Mouse (Mus musculus): Measurements from ENCODE around the gene Dhtkd1.
"Not testable (repeated sequence)": the region's sequence is repeated elsewhere in the genome, so short reads cannot be mapped to it uniquely, and the experiment has no call there.

The Dhtkd1 gene

DNA sequence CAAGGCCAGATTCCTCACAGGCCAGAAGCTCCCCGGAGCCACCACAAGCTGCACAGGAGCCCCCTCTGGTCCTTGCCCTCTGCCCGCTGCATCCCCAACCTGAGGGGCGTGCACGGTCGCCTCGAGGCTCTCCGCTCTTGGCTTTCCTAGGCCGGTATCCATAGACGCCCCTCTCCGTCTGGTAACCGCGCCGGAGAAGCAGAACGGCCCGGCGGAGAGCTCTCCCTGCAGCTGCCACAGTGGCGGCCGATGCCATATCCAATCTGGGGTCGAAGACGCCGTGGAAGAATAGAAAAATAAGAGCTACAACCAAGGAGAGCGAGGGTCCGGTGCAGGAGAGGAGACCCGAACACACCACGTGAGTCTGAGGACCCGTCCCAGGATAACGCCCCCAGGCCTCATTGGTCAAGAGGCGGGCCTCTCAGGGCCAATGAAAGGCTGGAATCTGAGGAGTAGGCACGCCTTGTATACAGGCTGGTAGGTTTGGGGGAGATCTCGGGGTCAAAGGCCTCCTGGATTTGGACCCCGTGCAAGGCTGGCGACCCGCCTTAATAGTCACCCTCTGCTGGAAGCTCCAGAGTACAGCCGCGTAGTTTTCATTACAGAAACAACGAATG is at the start of gene Dhtkd1:
Gene Dhtkd1, minus strand, starts transcription at position 377 of the 617 bp plus-strand sequence.
- peak; percentile 65 to 75 for DNase-seq

DNA sequence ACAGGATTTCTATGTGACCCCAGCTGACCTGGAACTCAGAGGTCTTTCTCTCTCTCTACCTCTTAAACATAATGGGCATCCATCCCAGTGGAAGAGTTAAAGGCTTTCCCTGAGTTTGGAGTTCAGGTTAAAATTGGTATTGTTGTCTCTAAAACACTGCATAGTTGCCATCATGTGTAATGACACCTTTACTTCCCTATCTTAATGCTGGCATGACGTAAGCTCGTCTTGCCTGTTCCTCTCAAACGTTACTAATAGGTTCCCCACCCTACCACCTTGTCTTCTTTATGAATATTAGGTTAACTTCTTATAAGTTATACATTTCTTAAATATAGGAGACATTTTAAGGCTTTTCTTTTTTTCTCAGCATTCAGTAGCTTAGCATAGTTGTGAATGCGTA is 34.9 kb upstream of the Dhtkd1 start:
- no peak for DNase-seq

DNA sequence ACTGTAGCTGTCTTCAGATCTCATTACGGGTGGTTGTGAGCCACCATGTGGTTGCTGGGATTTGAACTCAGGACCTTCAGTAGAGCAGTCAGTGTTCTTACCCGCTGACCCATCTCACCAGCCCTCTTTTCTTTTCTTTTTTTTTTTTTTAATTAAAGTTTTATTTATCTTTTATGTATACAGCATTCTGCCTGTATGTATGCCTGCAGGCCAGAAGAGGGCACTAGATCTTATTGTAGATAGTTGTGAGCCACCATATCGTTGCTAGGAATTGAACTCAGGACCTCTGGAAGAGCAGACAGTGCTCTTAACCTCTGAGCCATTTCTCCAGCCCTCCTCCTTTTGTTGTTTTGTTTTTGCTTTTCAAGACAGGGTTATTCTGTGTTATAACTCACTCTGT is 28.0 kb upstream of the Dhtkd1 start:
- not testable (repeated sequence) for DNase-seq

DNA sequence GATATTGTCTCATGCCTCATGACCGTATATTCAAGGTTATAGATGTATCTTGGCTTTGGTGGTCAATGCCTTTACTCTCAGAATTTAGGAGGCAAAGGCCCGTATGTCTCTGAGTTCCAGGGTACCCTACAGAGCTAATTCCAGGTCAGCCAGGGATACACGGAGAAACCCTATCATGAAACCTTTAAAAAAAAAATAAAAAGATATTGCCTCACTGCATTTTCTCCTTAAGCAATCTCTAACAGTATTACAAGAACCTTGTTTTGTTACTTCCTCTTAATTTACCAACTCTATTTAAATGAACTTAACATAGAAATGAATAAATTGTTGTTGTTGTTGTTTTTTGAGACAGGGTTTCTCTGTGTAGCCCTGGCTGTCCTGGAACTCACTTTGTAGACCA is 23.4 kb upstream of the Dhtkd1 start:
- DNase-seq = no peak

DNA sequence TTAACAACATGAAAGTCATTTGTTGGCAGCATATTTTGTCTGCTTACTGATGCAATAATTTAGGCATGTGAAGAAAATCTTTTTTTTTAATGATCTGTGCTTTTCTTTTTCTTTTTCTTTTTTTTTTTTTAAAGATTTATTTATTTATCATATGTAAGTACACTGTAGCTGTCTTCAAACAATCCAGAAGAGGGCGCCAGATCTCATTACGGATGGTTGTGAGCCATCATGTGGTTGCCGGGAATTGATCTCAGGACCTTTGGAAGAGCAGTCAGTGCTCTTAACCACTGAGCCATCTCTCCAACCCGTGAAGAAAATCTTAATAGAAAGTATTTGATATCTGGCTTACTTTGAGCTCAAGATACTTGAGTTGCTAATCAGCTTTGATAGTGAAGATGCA is 21.1 kb upstream of the Dhtkd1 start:
- DNase-seq = not testable (repeated sequence)

DNA sequence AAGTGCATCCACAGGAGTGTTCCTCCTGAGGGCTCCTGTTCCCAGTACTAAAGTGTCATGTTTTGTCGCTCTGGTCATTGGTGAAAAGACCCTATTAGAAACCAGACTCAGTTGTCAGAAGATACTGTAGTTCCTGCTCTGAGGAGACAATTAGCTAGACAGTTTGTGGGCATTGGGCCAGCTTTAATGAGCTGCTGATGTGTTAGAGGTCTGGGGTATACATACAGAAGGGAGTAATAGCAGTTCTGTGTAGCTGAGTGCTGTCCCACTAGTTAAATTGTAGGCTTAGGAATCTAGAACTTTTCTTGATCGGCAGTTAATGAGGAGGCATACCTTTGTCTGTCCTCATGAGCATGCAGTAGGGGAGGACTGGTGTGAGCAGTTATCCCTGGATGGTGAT is 19.7 kb upstream of the Dhtkd1 start:
- DNase-seq = no peak

DNA sequence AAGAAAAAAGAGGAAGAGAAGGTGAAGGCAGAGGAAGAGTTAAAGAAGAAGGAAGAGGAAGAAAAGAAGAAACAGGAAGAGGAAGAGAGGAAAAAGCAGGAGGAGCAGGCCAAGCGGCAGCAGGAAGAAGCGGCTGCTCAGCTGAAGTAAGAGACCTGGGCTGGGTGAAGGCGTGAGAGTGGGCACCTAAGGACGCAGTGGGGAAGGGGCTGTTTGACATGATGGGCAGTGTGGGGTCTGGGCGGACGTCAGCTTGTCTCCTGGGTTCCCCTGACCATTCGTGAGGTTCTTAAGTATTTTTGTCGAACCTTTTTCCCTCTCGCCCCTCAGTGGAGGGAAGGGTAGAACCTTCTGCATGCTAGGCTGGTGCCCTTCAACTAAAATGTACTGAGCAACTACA is 15.1 kb upstream of the Dhtkd1 start:
- peak; percentile 17 to 25 for DNase-seq

DNA sequence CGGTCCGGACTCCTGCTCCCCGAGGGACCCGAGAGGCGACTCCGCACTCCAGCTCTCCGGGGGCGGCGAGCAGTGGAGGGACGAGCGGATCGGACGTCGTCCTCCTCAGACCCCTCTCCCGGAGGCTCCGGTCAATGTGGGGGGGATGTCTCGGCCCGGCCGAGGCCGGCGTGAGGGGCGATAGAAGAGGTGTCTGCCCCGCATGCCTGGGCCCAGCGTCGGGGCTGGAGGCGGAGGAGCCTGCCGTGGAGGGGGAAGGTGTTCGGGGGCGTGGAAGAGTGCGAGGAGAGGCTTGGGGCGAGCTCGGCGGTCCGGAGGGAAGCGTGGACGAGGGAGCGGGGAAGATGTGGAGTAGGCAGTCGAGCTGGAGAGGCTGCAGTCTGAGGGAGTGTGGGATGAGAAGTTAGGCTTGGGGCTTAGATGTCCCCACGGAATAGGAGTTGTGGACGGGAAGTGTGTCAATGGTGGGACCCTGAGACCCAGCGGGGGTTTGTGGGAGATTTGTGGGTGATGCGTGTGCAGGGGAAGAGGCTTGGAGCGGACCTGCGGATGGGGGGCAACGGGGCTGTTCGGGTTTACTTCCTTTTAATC is 9.1 kb upstream of the Dhtkd1 start:
- DNase-seq = no peak

DNA sequence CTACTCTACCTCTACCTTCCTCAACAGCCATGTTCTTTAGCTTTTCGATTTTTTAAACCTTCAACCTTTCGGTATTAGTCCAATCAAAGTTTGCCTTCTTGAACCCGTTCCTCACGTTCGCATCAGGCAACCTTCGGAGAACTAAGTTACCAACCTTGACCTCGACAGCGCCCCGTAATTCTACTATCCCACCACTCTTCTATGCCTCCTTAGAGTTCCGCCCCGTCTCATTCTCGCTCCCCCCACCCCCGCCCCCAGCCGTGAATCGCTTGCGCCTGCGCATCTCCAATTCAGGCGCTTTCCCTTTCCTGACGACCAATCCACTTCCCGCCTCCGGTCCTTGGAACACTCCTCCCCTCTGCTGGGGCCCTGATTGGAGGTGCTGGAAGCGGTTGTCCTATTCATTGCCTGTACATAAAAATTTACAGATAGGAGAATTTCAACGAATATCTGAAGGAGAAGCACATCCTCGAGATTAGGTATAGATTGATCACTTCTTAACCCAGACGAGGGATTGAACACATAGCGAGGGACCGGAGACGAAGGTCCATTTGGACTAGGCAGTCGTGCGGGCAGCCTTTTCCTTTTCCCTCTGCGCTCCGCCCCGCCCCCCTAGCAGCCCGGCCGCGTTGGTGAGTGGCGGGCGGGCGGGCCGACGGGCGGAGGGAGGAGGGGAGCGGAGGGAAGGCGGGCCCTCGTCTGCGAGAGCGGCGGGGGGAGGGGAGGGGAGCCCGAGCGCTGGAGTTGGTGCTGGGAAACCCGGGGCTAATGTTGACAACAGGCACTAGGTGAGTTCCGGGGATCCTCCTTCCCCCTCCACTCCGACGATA is 8.4 kb upstream of the Dhtkd1 start, which contains the start of gene Upf2:
Gene Upf2, plus strand, starts transcription at position 704 of the 830 bp plus-strand sequence.
- peak; percentile 95 to 96 for DNase-seq

DNA sequence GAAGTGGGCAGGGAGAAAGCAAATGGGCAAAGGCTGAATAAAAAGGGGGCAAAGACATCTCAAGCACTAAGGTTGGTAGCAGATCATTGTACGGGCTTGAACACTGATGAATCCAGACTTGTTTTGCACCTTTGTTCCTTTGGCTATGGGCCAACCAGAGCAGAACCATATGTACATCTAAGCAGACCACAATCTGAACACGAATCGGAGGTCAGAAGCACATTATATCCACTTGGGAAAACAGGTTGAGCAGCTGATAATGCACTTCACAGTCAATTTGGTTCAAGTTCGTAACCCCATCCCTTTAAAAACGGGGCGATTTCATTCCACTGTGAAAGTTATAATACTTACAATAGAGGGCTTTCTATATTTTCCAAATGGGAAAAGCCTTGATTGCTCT is 7.7 kb upstream of the Dhtkd1 start:
- DNase-seq = peak; percentile 50 to 52

DNA sequence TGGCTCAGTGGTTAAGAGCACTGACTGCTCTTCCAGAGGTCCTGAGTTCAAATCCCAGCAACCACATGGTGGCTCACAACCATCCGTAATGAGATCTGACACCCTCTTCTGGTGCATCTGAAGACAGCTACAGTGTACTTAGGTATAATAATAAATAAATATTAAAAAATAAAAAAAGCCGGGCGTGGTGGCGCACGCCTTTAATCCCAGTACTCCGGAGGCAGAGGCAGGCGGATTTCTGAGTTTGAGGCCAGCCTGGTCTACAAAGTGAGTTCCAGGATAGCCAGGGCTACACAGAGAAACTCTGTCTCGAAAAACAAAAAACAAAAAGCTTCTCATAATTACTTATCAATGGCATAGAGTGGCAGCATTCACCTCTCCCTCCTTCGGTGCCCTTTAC is 7.2 kb upstream of the Dhtkd1 start:
- DNase-seq = peak in 1 of 2 experiments; percentile 10

DNA sequence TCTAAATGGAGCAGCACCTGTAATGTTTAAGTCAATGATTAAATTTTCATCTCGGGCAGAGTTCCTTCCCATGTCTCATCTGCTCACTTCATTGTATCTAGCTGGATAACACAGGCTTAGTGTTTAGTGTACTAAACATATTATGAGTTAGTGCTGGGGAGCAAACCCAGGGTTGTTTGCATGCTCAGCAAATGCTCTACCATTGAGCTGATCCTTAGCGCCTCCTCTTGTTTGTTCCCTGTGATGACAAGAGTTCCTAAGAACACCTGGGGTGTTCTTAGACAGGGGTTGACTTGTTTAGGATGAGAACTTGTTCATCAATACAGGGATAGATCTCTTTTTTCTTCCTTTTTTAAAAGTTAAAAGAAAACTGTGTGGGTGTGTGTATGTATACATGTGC is 6.4 kb upstream of the Dhtkd1 start:
- DNase-seq = no peak

DNA sequence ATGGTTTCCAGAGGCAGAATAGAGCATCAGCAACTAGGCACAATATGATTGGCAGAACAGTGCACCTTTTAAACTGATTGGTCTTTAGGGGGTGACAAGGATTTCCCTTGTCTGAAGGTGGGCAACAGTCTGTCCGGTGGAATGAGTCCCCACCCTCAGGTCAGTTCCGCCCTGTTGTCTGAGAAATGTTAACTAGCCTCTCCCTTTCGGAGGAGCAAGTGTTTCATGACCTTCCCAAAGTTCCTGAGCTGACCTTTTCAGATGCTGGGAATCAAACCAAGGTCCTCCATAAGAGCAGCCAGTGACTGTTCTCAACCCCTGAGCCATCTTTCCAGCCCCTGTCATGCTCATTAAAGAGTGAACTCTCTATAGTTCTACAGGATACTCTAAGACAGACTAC is 4.3 kb upstream of the Dhtkd1 start:
- DNase-seq = no peak

DNA sequence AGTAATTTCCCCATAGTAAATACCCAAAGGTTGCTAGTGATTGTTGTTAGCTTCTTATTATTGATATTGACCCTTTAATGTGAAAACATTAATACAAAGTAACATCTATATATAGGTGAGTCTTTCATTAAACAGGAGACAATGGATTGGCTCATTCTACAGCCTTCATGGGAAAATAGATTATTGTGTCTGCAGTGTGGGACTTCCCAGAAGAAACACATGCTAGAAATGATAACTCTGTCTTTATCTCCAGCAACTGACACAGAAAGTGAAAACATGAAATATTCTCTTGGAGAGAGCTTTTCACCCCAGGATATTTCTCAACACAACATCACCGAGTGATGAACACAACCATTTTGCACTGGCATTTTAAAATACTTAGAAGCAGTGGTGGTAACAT is 3.0 kb upstream of the Dhtkd1 start:
- no peak for DNase-seq

DNA sequence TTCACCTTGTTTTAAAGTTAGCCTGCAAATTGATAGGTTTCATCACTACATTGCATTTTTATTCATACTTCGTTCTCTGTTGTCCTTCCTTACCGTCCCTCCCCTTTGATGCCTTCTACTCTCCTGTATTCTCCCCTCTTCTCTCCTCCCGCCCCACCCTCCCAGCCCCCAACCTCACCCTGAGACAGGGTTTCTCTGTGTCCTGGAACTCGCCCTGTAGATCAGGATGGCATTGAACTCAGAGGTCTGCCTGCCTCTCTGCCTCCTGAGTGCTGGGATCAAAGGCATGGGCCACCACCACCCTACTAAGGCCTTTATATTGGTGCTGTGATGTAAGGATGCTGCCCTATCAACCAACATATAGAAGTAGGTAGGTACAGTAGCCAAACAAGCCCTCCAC is 479 bp upstream of the Dhtkd1 start:
- no peak for DNase-seq

DNA sequence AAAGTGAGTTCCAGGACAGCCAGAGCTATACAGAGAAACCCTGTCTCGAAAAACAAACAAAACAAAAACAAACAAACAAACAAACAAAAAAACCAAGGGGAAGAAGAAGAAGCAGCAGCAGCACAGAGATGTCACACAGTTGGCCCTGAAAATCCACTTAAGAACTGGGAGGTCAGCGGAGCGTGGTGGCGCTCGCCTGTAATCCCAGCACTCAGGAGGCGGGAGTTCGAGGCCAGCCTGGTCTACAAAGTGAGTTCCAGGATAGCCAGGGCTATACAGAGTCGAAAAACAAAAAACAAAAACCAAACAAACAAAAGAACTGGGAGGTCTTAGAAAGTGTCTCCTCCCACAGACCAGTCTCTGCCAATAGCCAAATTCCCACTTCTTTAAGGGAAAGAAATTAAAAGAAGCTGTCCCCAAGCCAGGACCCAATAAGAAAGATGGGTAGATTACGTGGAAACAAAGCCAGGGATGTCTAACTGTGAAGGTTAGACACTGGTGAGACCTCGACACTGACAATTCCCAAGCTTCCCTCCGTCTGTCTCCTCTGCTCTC is 654 bp downstream of the Dhtkd1 start:
- DNase-seq = peak in 1 of 2 experiments; percentile 15

DNA sequence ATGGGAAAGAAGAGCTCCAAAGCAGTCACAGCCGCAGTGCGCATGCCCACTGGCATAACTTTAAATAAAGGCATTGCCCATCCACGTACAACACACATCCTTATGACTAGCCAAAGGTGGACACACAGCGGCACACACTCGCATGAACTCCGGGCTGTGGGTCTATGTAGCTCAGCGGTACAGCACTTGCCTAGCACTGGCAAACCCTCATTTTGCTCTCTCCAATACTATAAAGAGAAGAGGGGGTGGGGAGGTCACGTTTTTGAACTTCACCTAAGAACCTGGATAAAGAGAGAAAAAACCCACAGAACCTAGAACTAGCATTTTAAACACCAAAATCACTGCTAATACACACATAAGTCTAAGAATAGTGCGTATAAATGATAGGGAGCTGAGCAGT is 1.7 kb downstream of the Dhtkd1 start:
- no peak for DNase-seq

DNA sequence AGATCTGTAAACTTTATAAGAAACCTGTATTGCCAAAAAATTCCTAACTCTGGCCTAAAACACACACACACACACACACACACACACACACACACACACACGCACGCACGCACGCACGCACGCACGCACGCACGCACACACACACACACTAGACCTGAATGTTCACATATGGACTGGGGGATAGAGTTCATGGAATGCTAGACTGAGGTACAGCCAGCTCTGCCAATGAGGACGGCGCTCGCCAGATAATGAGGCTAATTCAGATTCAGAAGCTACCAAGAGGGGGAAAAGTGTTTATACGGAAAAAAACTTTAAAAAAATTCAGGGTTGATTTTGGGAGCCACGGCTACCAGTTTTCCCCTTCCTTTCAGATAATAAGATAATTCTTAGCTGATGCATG is 2.7 kb downstream of the Dhtkd1 start:
- DNase-seq = no peak

DNA sequence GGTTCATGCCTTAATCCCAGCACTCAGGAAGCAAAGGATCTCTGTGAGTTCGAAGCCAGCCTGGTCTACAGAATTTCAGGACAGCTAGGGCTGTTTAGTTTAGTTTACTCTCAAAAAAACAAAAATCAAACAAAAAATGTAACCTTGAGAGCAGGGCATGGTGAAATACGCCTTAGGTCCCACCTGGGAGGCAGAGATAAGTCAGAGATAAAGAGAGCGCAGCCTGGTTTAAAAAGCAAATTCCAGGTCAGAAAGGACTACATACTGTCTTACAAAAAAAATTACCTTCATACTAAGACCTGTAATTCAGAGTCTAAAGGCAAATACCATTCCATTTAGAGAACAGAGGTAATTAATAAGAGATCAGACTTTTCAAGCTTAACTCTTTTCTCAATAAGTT is 3.3 kb downstream of the Dhtkd1 start:
- DNase-seq = no peak

DNA sequence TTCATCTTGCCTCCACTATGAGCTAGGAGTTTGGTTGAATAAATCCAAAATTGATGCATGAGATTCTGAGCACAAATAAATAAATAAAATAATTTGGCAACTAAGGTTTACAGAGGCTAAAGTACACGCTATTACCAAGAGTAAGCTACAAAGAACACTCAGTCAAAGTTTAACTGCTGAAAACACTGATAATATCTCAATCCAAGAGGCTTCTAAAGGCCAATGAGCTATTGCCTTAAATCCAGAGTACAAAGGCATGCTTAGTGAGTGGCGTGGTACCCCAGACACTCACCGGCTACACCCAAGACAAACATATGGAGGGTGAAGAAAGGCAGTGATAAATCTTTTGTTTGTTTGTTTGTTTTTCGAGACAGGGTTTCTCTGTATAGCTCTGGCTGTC is 6.0 kb downstream of the Dhtkd1 start:
- no peak for DNase-seq

DNA sequence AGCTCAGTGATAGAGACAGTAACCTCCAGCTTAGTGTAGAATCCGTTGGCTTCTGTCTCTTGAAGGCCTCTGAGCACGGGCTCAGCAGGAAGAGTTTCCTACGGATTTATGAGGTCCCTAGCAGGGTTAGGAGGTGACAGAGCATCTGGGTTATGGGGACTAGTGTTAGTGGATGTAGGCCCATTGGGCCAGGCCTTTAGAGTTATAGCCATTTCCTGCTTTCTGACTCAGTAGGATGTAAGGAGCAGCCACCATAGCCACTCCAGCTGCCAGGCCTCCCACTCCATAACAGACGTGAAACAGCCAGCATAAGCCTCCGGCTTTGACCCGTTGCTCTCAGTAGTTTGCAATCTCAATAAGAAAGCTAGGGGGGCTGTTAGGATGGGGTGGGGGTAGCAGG is 6.5 kb downstream of the Dhtkd1 start:
- DNase-seq = no peak

DNA sequence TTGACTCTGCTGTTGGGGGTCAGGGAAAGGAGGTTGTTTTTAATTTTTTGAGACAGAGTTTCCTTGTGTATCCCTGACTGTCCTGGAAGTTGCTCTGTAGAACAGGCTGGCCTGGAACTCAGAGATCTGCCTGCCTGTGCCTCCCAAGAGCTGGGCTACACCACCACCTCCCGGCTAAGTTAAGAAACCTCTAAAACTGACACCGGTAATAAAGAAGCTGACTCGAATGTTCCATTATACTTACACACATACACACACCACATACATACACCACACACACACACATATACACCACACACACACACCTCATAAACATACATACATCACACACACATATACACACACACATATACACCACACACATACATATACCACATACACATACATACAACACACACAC is 7.7 kb downstream of the Dhtkd1 start:
- DNase-seq = no peak

DNA sequence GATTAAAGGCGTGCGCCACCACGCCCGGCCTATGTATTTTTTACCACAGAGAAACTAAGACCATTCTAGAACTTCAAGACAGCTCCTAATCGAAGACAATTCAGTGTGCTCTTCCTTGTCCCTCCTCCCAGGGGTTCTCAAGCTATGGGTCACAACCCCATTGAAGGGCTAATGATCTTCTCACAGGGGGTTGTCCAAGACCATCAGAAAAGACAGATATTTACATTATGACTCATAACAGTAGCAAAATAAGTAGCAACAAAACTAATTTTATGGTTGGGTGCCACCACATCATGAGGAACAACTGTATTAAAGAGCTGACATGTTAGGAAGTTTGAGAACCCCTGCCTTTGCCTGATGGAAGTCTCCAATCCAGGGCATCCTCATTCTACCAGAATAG is 10.7 kb downstream of the Dhtkd1 start:
- DNase-seq = no peak
